Mouse (Mus musculus) erythroblast, embryonic 14.5 days (primary cell): Measurements from ENCODE around the gene Megf9. TPM values are rescaled to one million over a fixed set of nuclear protein-coding genes. Genes with fewer than 3 reads are reported as not detected.

Source experiments
- H3K27me3 ChIP-seq: 2 replicates; pipeline ENCODE4 v1.6.1; 2012; ENCODE audit warnings: inconsistent platforms; ENCODE audit not compliant: control insufficient read depth
- H3K36me3 ChIP-seq: 2 replicates; pipeline ENCODE4 v1.6.1; 2012; ENCODE audit warnings: mild to moderate bottlenecking, inconsistent platforms; ENCODE audit not compliant: control insufficient read depth
- H3K4me1 ChIP-seq: 2 replicates; pipeline ENCODE4 v1.6.1; 2012; ENCODE audit warnings: inconsistent platforms; ENCODE audit not compliant: control insufficient read depth
- H3K4me3 ChIP-seq: replicated peaks from 2 replicates; pipeline ENCODE3; 2012; ENCODE audit warnings: moderate library complexity, mild to moderate bottlenecking, inconsistent platforms
- H3K9me3 ChIP-seq: 2 replicates; pipeline ENCODE4 v1.6.1; 2012; ENCODE audit warnings: low read length, inconsistent platforms, mixed read lengths; ENCODE audit not compliant: control insufficient read depth
- GATA1 ChIP-seq: IDR thresholded peaks from 2 replicates; pipeline ENCODE4 v1.6.1; 2012; ENCODE audit warnings: low read length, inconsistent platforms, mixed read lengths
- TAL1 ChIP-seq: IDR thresholded peaks from 3 replicates; pipeline ENCODE4 v1.6.1; 2012; ENCODE audit warnings: low read length, inconsistent platforms, mixed read lengths
- polyA plus RNA-seq: library from polyadenylated mRNA; stranded (reverse); fragments of >175 nt; gene quantifications from 2 replicates; pipeline ENCODE4 v1.2.3, GENCODE M21; 2012

Megf9 gene
- polyA plus RNA-seq, 1 experiment: 0.99 TPM

DNA sequence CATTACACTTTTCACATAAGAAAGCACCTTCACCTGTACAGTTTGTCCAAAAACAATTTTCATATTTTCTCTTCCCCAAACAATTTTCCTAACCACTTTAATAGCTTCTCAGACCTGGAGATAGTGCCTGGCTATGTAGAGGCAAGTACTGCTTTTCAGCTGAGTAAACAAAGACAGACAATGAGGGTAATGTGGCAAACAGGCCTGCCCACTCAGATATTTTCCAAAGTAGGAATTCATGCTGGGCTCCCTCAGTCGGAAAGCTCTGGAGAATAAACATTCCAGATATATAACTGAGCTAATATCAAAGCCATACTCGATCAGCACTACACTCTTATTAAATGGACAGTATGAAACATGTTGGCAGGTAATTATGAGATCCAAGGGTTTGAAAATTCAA lies 25.2 kb downstream of the Megf9 start:
- H3K4me1 ChIP-seq: no peaks in the 10 kb centered on the region
- H3K4me3 ChIP-seq: no peak overlapping the region
- no peaks in the 10 kb centered on the region for H3K36me3 ChIP-seq
- H3K9me3 ChIP-seq: no peaks in the 10 kb centered on the region
- TF ChIP-seq GATA1 (no peak), TAL1 (no peak)
- H3K27me3 ChIP-seq: no peaks in the 10 kb centered on the region

DNA sequence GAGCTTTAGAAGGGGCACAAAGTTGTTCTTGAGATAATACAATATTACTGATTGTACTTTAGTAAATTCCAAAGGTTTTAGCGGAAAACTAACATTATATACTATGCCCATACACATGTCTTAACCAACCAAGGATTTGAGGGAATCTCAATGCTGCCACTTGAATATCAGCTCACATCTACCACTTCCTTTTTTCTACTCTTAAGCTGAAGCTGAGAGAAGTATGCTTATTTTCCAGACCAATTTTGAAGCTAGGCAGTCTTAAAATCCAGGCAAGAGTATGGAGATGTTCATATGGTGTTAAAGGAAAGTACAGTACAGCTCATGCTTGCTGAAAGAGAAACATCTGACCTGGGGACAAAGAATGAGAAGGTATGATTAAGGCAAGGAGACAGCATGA lies 26.6 kb downstream of the Megf9 start:
- TF ChIP-seq TAL1 (no peak), GATA1 (no peak)
- Histone ChIP-seq H3K4me1 (no peaks in the 10 kb centered on the region), H3K9me3 (no peaks in the 10 kb centered on the region), H3K27me3 (no peaks in the 10 kb centered on the region), H3K36me3 (no peaks in the 10 kb centered on the region), H3K4me3 (no peak overlapping the region)

DNA sequence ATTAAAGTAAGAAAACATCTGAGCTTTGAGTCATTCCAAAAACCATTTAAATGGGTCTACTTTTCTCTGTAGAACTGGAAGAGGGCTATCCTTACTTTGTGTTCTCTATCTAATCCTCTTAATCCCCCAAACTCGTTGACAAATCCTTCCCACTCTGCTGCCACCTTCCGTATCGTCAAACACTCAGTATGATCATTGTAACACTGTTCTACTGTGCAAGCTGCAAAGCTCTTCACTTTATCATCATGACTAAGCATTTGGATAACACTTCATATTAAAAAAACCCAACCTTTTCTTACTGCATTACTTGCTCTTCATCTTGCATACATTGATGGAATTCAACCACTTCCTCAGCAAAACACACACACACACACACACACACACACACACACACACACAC lies 28.8 kb downstream of the Megf9 start:
- no peaks in the 10 kb centered on the region for H3K9me3 ChIP-seq
- no peaks in the 10 kb centered on the region for H3K36me3 ChIP-seq
- H3K27me3 ChIP-seq: no peaks in the 10 kb centered on the region
- no peak overlapping the region for H3K4me3 ChIP-seq
- TF ChIP-seq GATA1: no peak
- no peak for TF ChIP-seq TAL1
- no peaks in the 10 kb centered on the region for H3K4me1 ChIP-seq

DNA sequence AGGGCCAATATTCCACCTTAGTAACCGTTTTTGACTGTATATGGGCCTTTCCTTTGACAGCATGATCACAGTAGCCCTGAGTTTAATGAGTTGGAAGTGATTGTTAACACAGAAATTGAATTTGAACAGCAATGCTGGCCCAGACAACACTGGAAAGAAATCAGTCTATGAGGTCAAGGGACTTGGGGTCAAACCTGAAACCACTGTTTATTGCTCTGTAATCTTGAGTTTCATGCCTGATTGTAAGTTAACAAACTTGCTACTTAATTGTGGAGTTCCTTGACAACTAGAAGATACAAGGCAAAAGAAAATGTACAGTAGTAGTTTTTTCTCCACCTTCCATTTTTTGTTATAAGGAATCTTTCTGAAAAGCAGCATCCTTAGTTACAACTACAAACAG lies 31.0 kb downstream of the Megf9 start:
- H3K4me1 ChIP-seq: no peaks in the 10 kb centered on the region
- no peak for TF ChIP-seq GATA1
- no peak for TF ChIP-seq TAL1
- no peaks in the 10 kb centered on the region for H3K27me3 ChIP-seq
- H3K4me3 ChIP-seq: no peak overlapping the region
- H3K9me3 ChIP-seq: no peaks in the 10 kb centered on the region
- H3K36me3 ChIP-seq: no peaks in the 10 kb centered on the region

DNA sequence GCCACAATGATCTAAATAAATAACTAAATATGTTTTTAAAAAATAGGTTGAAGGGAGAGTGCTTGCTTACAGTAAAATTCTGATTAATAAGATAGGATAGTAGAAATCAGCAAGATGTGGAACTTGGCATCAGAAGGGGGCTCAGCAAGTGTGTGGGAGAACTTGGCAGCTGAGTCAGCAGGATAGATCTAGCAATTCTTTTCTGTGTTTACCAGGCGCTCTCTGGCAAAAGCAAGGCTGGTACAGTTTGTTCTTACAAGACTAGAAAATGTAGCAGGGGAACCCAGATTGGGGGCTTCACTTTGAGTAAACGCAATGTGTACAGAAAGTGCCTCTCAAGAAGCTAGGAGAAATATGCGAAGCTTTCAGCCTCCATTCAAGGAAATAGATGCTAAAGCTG lies 35.5 kb downstream of the Megf9 start:
- no peak for TF ChIP-seq GATA1
- no peak for TF ChIP-seq TAL1
- Histone ChIP-seq H3K27me3 (no peaks in the 10 kb centered on the region), H3K4me1 (no peaks in the 10 kb centered on the region), H3K9me3 (no peaks in the 10 kb centered on the region), H3K36me3 (no peaks in the 10 kb centered on the region), H3K4me3 (no peak overlapping the region)

DNA sequence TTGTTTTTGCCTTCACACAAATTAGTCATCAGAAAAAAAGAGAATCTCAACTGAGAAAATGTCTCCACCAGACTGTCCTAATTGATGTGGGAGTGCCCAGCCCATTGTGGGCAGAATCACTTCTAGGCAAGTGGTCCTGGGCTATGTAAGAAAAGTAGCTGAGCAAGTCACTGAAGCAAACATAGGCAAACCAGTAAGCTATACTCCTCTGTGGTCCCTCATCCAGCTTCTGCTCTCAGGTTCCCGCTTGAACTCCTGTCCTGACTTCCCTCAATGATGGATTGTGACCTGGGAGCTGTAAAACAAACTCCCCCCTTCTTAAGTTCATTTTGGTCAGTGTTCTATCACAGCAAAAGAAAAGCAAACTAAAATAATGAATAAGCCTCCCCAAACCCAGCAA lies 37.8 kb downstream of the Megf9 start:
- Histone ChIP-seq H3K27me3 (no peaks in the 10 kb centered on the region), H3K36me3 (no peaks in the 10 kb centered on the region), H3K4me1 (no peaks in the 10 kb centered on the region), H3K9me3 (no peaks in the 10 kb centered on the region), H3K4me3 (no peak overlapping the region)
- TF ChIP-seq TAL1: no peak
- TF ChIP-seq GATA1: no peak

DNA sequence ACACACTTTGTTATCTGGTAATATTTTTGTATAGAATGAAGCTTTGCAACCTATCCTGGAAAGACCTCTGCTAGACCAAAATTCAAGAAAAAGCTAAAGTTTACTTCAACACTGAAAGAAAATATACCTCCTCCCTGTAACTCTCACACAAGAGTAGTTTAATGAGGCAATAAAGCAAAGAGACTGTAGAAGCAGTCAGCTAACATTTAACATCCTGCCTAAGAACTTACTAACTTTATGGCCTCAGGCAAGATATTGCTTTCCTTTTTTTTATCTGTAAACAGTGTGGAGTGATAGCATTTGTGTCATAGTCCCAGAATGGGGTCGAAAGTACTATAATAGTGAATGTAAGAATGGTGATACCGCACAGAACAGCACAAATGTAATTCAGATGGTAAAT lies 45.0 kb downstream of the Megf9 start:
- Histone ChIP-seq H3K9me3 (no peaks in the 10 kb centered on the region), H3K4me1 (no peaks in the 10 kb centered on the region), H3K36me3 (no peaks in the 10 kb centered on the region), H3K4me3 (no peak overlapping the region), H3K27me3 (no peaks in the 10 kb centered on the region)
- TF ChIP-seq GATA1 (no peak), TAL1 (no peak)

DNA sequence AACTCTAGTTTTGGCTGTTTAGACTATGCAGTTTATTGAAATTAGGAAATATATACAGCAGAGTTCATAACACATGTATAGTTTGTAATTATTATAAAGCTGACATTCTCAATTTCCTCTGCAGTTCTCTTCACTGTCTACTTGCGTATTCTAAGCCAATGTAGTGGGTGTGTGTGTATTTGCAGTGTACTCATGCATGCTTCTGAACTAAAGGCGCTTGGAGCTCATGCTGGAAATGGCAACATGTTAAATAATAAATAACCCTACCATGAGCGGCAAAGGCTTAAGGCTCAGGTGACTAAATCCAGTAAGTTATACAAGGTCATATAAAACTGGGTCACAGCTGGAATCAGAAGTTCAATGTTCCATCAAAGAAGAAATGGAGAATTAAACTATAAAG lies 46.4 kb downstream of the Megf9 start:
- Histone ChIP-seq H3K27me3 (no peaks in the 10 kb centered on the region), H3K36me3 (no peaks in the 10 kb centered on the region), H3K4me3 (no peak overlapping the region), H3K4me1 (no peaks in the 10 kb centered on the region), H3K9me3 (no peaks in the 10 kb centered on the region)
- TF ChIP-seq GATA1: no peak
- TF ChIP-seq TAL1: no peak

DNA sequence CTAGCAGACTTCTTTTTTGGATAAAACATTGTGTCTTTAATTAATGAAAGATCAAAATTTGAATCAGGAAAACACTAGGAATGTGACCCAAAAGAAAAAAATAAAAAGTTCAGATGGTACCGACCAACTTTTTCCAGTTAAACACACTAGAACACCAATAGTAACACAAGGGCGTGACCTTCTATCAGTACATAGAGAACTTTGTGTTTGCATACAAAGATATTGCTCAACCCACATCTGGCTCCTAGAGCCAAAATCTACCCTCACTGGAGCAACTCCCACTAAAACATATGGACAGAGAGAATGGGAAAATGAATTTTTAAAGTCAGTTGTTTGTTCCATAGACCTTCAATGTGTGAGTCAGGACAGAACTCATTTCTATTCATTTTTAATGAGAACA lies 50.7 kb downstream of the Megf9 start:
- TF ChIP-seq GATA1 (no peak), TAL1 (no peak)

DNA sequence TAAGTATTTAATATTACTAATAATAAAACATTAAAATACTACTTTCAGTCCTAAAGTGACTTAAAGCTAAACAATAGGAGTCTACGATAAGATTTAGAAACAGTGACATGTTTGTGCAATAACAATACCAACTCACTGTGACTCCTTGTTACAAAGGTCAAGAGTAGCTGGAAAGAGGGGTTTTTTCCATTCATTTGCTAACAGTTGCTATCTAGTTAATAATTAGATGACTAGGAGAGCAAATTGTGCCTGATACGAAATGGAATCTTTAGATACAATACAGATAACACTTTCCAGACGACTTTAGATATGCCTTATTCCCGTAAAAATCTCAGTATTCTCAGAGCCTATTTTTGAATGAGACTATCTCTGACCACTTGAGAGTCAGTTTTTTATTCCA lies 52.9 kb downstream of the Megf9 start:
- no peaks in the 10 kb centered on the region; the same call in 1 of the 2 replicates for H3K9me3 ChIP-seq

More for the DNA sequence above, 50.7 kb downstream of the Megf9 start:
- Histone ChIP-seq H3K4me3 (no peak overlapping the region), H3K4me1 (no peaks in the 10 kb centered on the region), H3K36me3 (no peaks in the 10 kb centered on the region), H3K27me3 (no peaks in the 10 kb centered on the region), H3K9me3 (no peaks in the 10 kb centered on the region)

More for the DNA sequence above, 52.9 kb downstream of the Megf9 start:
- Histone ChIP-seq H3K27me3 (no peaks in the 10 kb centered on the region), H3K36me3 (no peaks in the 10 kb centered on the region), H3K4me1 (no peaks in the 10 kb centered on the region), H3K4me3 (no peak overlapping the region)
- TF ChIP-seq GATA1 (no peak), TAL1 (no peak)
